Comparison of ENCODE assay signal across 28 mouse cellular contexts in genomic region chr19:46103437-46104186, GRCm38 (mm10). TPM values are rescaled to one million over a fixed set of nuclear protein-coding genes. Genes with fewer than 3 reads are reported as not detected.
DNase-seq lines count a peak whose midpoint lies in the region.
"Had no signal": no experiment of that assay in that cellular context is flagged by ENCODE, and none has a peak within 500 bp of the region (broad histone marks: within the 10 kb centered on the region; RNA-seq: fewer than 3 reads in every experiment).

No protein-coding gene starts in this region.

- peak; percentile 29 for DNase-seq in adrenal gland, adult 2 months
- no peak for DNase-seq in adrenal gland, postnatal 25 days
- peak; percentile 7 for DNase-seq in left cerebral cortex, postnatal 4 days
- no peak for DNase-seq in left cerebral cortex, postnatal 14 days (ENCODE audit: low spot score in 2 of 2)
- DNase-seq in lung, postnatal 10 days: peak; percentile 42
- no peak for DNase-seq in lung, postnatal 25 days (ENCODE audit: low spot score)
- DNase-seq in kidney, postnatal 36 days: no peak
- DNase-seq in embryonic facial prominence, embryonic 10.5 days (ENCODE audit: low spot score): no peak
- DNase-seq: cerebellum, adult 8-10 months; heart, adult 18-20 months; kidney, adult 2 months; right cerebral cortex, postnatal 14 days had no signal

- H3K36me3 ChIP-seq in embryonic facial prominence, embryonic 10.5 days (replicated peaks): no peaks in the 10 kb centered on the region
- H3K36me3 ChIP-seq: embryonic facial prominence, embryonic 15.5 days; hindbrain, embryonic 15.5 days; limb, embryonic 10.5 days; liver, embryonic 12.5 days; midbrain, embryonic 15.5 days; neural tube, embryonic 12.5 days had no signal

- no peak overlapping the region for H3K27ac ChIP-seq in embryonic facial prominence, embryonic 10.5 days (replicated peaks)
- H3K27ac ChIP-seq: embryonic facial prominence, embryonic 15.5 days; hindbrain, embryonic 15.5 days; kidney, postnatal 0 days; left cerebral cortex, adult 2 months; limb, embryonic 10.5 days; liver, embryonic 12.5 days; macrophage; midbrain, embryonic 15.5 days; neural tube, embryonic 12.5 days had no signal

- no peak overlapping the region for H3K4me3 ChIP-seq in embryonic facial prominence, embryonic 10.5 days
- H3K4me3 ChIP-seq: embryonic facial prominence, embryonic 15.5 days; hindbrain, embryonic 15.5 days; left cerebral cortex, adult 2 months; limb, embryonic 10.5 days; liver, embryonic 12.5 days; midbrain, embryonic 15.5 days; neural tube, embryonic 12.5 days had no signal

- no peaks in the 10 kb centered on the region for H3K4me1 ChIP-seq in embryonic facial prominence, embryonic 10.5 days
- H3K4me1 ChIP-seq: embryonic facial prominence, embryonic 15.5 days; hindbrain, embryonic 15.5 days; limb, embryonic 10.5 days; liver, embryonic 12.5 days; midbrain, embryonic 15.5 days; neural tube, embryonic 12.5 days had no signal

- 85% methylated on average over 6 of the region's 6 CpGs for WGBS in embryonic facial prominence, embryonic 10.5 days

- intact Hi-C loops in left cerebral cortex, postnatal 4 days (cut with DNase I): no loop called here
- intact Hi-C loops in left cerebral cortex, postnatal 14 days (cut with DNase I): no loop called here

- H3K9me3 ChIP-seq in embryonic facial prominence, embryonic 10.5 days: no peaks in the 10 kb centered on the region
- H3K9me3 ChIP-seq: embryonic facial prominence, embryonic 15.5 days; hindbrain, embryonic 15.5 days; limb, embryonic 10.5 days; liver, embryonic 12.5 days; midbrain, embryonic 15.5 days; neural tube, embryonic 12.5 days had no signal

- no peaks in the 10 kb centered on the region for H3K27me3 ChIP-seq in embryonic facial prominence, embryonic 10.5 days (replicated peaks; ENCODE audit: low read depth, poor library complexity, severe bottlenecking)
- H3K27me3 ChIP-seq: embryonic facial prominence, embryonic 15.5 days; hindbrain, embryonic 15.5 days; liver, embryonic 12.5 days; midbrain, embryonic 15.5 days; neural tube, embryonic 12.5 days had no signal

RNA-seq across cellular contexts. Expression of gene Nolc1, which starts 27.9 kb away (rescaled TPM):
- 10 to 100 TPM; 44.6 to 72.2 TPM for total RNA-seq in adrenal gland, adult 2 months (2021)
- 4.3 and 5.8 TPM in 2 replicates for polyA plus RNA-seq in adrenal gland, adult 2 months (2012; rRNA removed)
- total RNA-seq in adrenal gland, postnatal 25 days (2021): 43.4 and 54.5 TPM in 2 replicates
- 10 to 100 TPM; 47.8 to 56.4 TPM for total RNA-seq in left cerebral cortex, postnatal 4 days (2021)
- total RNA-seq in left cerebral cortex, postnatal 14 days (2021): 10 to 100 TPM; 37.6 to 38.8 TPM
- polyA plus RNA-seq in embryonic facial prominence, embryonic 10.5 days (2016; fragmentation: Nextera tagmentation; extraction: Ambion mirVana): 161 and 167 TPM in 2 replicates

RNA-seq across cellular contexts. Expression of gene Elovl3, which starts 28.1 kb away (rescaled TPM):
- 10 to 100 TPM; 54.7 to 59.4 TPM for total RNA-seq in adrenal gland, adult 2 months (2021)
- polyA plus RNA-seq in adrenal gland, adult 2 months (2012; rRNA removed): 2.6 and 4.8 TPM in 2 replicates
- total RNA-seq in adrenal gland, postnatal 25 days (2021): 4.7 and 10.9 TPM in 2 replicates
- not detected for total RNA-seq in left cerebral cortex, postnatal 4 days (2021)
- not detected for total RNA-seq in left cerebral cortex, postnatal 14 days (2021)
- 0.10 TPM in 1 of 2 replicates, not detected in the other for polyA plus RNA-seq in embryonic facial prominence, embryonic 10.5 days (2016; fragmentation: Nextera tagmentation; extraction: Ambion mirVana)
- total RNA-seq: gastrocnemius, adult 8-10 months; layer of hippocampus, postnatal 10 days; left cerebral cortex, adult 2 months had no signal
- polyA plus RNA-seq: forebrain, embryonic 14.5 days; heart, embryonic 14.5 days; intestine, embryonic 14.5 days; liver, embryonic 12.5 days; macrophage; neural tube, embryonic 12.5 days; urinary bladder, adult 2 months had no signal

RNA-seq across cellular contexts. Expression of gene Pitx3, which starts 44.5 kb away (rescaled TPM):
- total RNA-seq in adrenal gland, adult 2 months (2021): not detected
- 0.21 TPM in 1 of 2 replicates, not detected in the other for polyA plus RNA-seq in adrenal gland, adult 2 months (2012; rRNA removed)
- total RNA-seq in adrenal gland, postnatal 25 days (2021): not detected in 2 replicates
- total RNA-seq in left cerebral cortex, postnatal 4 days (2021): not detected
- total RNA-seq in left cerebral cortex, postnatal 14 days (2021): not detected
- 0.36 and 0.71 TPM in 2 replicates for polyA plus RNA-seq in embryonic facial prominence, embryonic 10.5 days (2016; fragmentation: Nextera tagmentation; extraction: Ambion mirVana)
- total RNA-seq: hematopoietic stem cell, adult 5-6 weeks; layer of hippocampus, postnatal 10 days; left cerebral cortex, adult 2 months had no signal
- polyA plus RNA-seq: forebrain, embryonic 14.5 days; intestine, embryonic 14.5 days; kidney, postnatal 0 days; macrophage had no signal

RNA-seq across cellular contexts. Expression of gene Gbf1, which starts 48.7 kb away (rescaled TPM):
- 10 to 100 TPM; 68.8 to 72.5 TPM for total RNA-seq in adrenal gland, adult 2 months (2021)
- 158 and 177 TPM in 2 replicates for polyA plus RNA-seq in adrenal gland, adult 2 months (2012; rRNA removed)
- 76.8 and 97.2 TPM in 2 replicates for total RNA-seq in adrenal gland, postnatal 25 days (2021)
- total RNA-seq in left cerebral cortex, postnatal 4 days (2021): 100 to 1,000 TPM; 101 to 106 TPM
- 100 to 1,000 TPM in 1 of 2 experiments, 10 to 100 TPM in 1; 90.3 to 100 TPM for total RNA-seq in left cerebral cortex, postnatal 14 days (2021)
- 42.8 and 46.7 TPM in 2 replicates for polyA plus RNA-seq in embryonic facial prominence, embryonic 10.5 days (2016; fragmentation: Nextera tagmentation; extraction: Ambion mirVana)

RNA-seq across cellular contexts. Expression of gene Ldb1, which starts 58.6 kb away (rescaled TPM):
- total RNA-seq in adrenal gland, adult 2 months (2021): 10 to 100 TPM; 58.2 to 67.1 TPM
- 99.3 and 117 TPM in 2 replicates for polyA plus RNA-seq in adrenal gland, adult 2 months (2012; rRNA removed)
- total RNA-seq in adrenal gland, postnatal 25 days (2021): 76.2 and 94.9 TPM in 2 replicates
- total RNA-seq in left cerebral cortex, postnatal 4 days (2021): 100 to 1,000 TPM; 151 to 153 TPM
- 100 to 1,000 TPM in 1 of 2 experiments, 10 to 100 TPM in 1; 89.7 to 101 TPM for total RNA-seq in left cerebral cortex, postnatal 14 days (2021)
- polyA plus RNA-seq in embryonic facial prominence, embryonic 10.5 days (2016; fragmentation: Nextera tagmentation; extraction: Ambion mirVana): 95.0 and 97.8 TPM in 2 replicates

Comparison
In these comparisons a context has a peak if more than half of its experiments do, and no peak if none do; other contexts are left out.
1. DNase-seq: peak in adrenal gland, adult 2 months (single experiment), left cerebral cortex, postnatal 4 days (single experiment) and lung, postnatal 10 days (single experiment); none in adrenal gland, postnatal 25 days (single experiment), left cerebral cortex, postnatal 14 days (0 of 2), lung, postnatal 25 days (single experiment), kidney, postnatal 36 days (0 of 2) and embryonic facial prominence, embryonic 10.5 days (single experiment).